Mouse (Mus musculus): ENCODE measurements around the gene Ctdspl. TPM values are rescaled to one million over a fixed set of nuclear protein-coding genes. Genes with fewer than 3 reads are reported as not detected.

The Ctdspl gene
- total RNA-seq, 2 experiments from 2014 or later, result 2.1 to 4.0 TPM

DNA sequence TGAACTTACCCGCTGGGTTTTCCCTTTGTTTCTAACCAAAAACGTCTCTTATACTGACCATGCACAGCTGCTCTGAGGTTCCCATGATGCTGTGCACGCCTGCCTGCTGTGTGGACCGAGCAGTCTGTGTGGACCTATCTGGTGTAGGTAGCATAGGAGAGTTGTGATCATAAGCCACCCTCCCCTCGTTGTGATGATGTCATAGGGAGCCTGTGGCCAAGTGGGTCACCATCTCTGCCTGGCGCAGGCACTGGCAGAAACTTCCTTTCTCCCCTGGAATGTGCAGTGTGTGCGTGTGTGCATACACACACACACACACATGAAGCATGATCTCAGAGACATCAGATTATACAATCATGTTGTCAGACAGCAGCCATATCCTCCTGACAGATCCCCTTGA is 50.3 kb downstream of the Ctdspl start:
- ATAC-seq (replicated peaks; ENCODE audit: low FRiP score, poor library complexity, severe bottlenecking), result no peak

DNA sequence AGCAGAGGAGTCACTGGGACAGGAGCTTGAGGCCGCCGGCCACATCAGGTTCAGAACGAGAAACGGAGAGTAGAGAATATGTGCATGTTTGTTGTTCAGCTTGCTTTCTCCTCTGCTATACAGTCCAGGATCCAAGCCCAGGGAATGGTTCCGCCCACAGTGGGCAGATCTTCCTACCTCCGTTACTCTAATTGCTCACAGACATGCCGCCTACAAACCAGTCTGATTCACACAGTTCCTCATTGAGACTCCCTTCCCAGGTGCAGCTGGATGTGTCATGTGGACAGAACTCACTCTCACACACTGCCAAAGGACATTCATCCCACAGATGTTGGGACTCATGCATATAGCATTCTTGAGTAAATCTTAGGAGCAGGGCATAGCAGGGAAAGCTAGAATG is 51.2 kb downstream of the Ctdspl start:
- ATAC-seq (replicated peaks; ENCODE audit: low FRiP score, poor library complexity, severe bottlenecking), result no peak

DNA sequence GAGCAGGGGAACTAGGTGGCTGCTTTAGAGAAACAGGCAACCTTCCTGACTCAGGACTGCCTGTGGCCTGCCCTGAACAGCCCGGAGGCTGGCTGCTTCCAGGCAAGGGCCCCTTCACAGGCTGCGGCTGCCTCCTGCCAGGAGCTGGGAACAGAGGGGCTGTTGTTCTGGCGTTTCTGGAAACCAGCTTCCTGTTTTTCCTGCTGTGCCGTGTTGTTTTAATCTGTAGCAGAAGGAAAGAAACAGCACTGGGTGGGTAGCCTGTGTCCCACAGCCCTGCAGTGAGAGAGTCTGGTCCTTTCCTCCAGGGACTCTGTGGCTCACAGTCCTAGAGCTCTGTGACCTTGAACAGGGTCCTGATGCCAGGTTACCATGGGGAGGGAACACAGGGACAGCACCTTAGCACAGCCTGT is 54.2 kb downstream of the Ctdspl start:
- no peak for ATAC-seq (replicated peaks; ENCODE audit: low FRiP score, poor library complexity, severe bottlenecking)

DNA sequence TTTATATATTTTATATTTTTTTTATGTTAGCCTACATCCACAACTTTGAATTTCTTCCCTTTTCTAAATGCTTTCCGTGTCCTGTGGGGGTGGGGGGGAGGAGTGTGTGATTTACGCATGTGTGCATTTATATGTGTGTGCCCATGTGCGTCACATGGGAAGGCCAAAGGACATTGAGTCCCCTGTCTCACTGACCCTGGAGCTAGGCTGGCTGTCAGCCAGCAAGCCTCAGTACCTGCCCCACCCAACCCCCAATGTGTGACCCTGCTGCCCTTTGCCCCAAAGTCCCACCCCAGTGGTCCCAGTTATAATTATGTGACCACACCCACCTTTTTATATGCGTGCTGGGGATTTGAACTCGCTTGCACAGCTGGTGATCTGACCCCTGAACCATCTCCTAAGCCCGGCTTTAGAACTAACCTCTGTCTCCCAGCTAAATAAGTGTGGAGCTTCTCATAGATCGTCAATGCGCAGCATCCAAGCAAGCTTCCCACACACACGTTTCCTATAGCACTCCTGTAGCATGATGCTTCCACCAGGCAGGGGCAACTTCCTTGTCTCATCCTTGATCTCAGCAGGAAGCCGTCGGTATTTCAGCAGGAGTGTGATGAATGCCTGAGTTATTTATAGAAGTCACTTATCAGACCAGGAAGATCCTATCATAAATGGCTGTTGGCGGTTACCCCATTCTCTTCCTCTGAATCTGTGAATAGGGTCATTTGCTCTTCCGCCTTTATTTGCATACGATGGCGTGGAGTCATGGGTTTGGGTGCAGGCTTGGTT is 58.6 kb downstream of the Ctdspl start:
- ATAC-seq (replicated peaks; ENCODE audit: low FRiP score, poor library complexity, severe bottlenecking), result no peak

DNA sequence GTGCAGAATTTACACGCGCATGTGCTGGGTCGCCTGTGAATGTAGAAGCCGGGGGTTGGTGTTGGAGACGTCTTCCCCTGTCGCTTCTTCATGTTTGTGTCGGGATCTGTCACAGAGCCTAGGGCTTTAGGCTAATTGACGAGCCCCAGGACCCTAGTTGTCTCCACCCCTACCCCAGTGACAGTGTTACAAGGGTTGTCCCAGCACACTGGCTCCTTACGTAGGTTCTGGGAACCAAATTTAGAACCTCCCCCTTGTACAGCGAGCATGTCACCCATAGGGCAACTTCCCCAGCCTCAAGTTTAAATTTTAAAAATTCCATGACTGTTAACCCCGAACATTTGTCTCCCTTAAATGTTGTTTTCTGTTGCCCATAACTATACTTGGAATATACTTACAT is 60.0 kb downstream of the Ctdspl start:
- no peak for ATAC-seq (replicated peaks; ENCODE audit: low FRiP score, poor library complexity, severe bottlenecking)

GRCm38 (mm10) chr9:118988787-118989580 is 62.7 kb downstream of the Ctdspl start:
- ATAC-seq (replicated peaks; ENCODE audit: low FRiP score, poor library complexity, severe bottlenecking), result no peak

DNA sequence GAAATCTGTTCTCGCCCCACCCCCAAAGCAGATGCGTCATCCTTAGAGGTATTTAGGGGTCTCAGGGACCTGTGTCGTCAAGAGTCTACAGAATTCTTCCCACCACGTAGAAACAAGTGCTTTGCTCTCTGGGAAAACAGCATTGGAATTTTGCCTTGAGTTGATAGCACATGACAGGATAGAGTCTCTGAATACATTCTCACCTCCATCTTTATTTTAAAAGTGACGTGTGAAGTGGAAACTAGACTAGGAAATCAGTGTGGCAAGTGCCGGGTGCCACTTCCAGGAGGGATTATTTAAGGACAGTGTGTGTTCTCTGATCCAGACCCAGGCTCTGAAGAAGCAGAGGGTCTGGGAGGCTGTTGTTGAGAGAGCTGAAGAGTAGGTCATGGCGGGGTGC is 64.2 kb downstream of the Ctdspl start:
- no peak for ATAC-seq (replicated peaks; ENCODE audit: low FRiP score, poor library complexity, severe bottlenecking)

DNA sequence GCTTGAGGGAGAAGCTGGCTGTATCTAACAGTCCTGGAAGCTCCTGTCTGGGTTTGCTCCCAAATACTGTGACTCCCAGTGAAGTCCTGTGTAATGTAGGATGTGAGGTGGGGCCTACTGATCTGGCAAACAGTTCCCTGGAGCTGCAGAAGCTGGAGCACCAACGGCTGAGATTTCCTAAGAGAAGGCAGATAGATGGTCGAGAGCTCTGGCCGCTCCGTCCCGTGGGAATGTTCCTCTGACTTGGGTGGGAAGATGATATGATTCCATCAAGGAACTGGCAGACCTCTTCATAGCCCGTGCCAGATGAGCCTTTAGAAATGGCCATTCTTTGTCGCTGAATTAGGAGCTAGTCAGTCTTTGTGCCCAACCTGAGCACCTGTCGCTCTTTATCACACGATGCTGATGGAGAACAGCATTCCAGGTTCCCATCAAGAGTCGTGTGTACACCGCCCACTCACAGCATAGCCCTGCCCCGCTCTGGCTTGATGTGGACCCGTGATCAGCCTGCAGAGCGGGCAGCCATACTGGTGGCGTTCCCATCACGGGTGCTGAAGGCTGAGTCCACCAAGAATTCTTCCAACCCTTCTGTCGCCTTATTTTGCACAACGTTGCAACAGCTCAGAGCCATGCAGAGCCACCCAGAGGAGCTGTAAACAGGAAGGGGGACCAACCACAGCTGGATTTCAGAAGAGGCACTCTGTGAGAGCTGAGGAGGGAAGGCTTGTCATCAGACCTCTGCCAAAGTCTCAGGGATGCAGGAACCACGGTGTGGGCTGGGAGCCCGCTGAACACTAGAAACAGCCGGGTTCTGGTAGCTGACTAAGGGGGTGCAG is 65.7 kb downstream of the Ctdspl start:
- ATAC-seq (replicated peaks; ENCODE audit: low FRiP score, poor library complexity, severe bottlenecking), result no peak

DNA sequence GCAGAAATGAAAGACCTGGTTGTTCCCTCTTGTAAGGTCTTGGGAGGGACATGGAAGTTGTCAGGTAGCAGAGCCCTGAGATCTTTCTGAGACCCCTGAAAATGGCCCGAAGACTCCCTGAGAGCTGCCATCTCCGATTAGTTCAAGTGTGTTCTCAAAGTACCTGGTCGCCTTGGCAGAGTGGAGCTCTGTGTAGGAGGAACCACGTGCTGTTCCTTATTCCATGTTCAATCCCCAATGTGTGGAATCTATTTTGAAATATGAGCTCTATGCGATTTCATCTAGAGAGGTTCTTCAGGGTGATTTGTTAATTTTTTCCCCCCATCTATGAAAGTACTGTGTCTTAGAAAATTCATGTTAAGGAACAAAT is 66.3 kb downstream of the Ctdspl start:
- ATAC-seq (replicated peaks; ENCODE audit: low FRiP score, poor library complexity, severe bottlenecking), result no peak

- ATAC-seq (replicated peaks; ENCODE audit: low FRiP score, poor library complexity, severe bottlenecking), result no peak
Measured at GRCm38 (mm10) chr9:118994524-118995227, 68.4 kb downstream of the Ctdspl start.

DNA sequence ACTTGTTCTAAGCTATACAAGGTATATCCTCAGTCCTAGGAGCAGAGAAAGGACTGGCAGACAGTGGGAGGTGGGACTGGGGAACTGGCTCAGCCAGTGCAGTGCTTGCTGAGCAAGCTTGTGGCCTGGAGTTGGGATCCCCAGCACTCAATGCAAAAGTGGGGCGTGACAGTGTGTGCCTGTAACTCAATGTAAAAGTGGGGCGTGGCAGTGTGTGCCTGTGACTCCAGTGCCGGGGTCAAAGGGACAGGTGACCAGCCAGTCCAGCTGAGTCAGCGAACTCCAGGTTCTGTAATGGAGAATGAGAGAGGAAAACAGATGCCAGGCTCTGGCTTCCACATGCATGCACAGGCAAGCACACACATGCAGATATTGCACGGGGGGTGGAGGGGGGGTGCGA is 69.3 kb downstream of the Ctdspl start:
- ATAC-seq (replicated peaks; ENCODE audit: low FRiP score, poor library complexity, severe bottlenecking), result no peak

DNA sequence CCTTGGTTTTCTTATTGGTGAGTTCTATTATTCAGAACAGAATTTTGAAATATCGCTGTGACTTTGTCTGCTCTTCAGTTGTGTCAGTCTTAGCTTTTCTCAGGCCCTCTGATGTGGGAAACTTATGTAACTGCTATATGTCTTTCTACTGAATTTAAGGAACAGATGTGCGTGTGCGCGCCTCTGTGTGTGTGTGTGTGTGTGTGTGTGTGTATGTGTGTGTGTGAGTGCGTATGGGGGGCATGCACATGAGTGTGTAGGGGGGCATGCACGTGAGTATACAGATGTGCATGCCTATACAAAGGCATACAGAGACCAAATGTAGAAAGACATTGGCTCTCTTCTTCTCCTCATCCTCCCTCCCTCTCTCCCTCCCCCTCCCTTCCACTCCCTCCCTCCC is 71.0 kb downstream of the Ctdspl start:
- no peak for ATAC-seq (replicated peaks; ENCODE audit: low FRiP score, poor library complexity, severe bottlenecking)

- ATAC-seq (replicated peaks; ENCODE audit: low FRiP score, poor library complexity, severe bottlenecking), result no peak
Measured at GRCm38 (mm10) chr9:119000196-119000595, 73.9 kb downstream of the Ctdspl start.

DNA sequence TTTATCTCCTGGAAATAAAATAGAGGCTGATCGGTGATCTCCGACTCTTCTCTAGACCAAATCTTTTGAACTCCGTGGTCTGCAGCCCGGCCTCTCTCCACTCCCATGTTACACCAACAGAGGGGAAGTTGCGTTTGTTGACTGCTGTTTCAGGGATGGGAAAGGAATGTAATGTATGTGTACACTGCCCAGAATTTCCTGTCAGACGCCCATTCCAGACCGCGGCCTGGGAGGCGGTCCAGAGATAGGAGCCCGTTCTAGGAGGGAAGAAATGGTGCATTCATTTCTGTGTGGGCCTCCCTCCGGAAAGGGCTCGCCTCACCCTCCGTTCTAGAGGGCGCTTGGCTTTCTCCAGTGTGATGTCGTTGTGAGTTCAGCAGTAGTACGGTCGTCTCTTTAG is 76.0 kb downstream of the Ctdspl start:
- no peak for ATAC-seq (replicated peaks; ENCODE audit: low FRiP score, poor library complexity, severe bottlenecking)

GRCm38 (mm10) chr9:119003990-119004702 is 77.9 kb downstream of the Ctdspl start:
- no peak for ATAC-seq (replicated peaks; ENCODE audit: low FRiP score, poor library complexity, severe bottlenecking)

DNA sequence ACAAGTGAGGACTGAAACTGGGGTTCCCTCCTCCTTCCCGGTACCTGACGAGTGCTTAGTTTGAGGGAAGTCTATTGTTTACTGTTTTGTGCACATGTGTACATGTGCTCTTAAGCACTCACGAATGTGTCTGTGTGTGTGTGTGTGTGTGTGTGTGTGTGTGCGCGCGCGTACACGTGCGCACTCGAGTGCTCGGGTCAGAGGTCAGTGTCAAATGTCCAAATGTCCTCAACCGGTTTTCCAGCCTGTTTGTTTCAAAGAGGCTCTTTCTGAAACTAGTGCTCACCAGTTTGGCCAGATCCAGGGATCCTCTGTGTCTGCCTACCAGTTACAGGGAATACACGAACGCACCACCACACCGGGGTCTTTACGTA is 78.4 kb downstream of the Ctdspl start:
- no peak for ATAC-seq (replicated peaks; ENCODE audit: low FRiP score, poor library complexity, severe bottlenecking)

DNA sequence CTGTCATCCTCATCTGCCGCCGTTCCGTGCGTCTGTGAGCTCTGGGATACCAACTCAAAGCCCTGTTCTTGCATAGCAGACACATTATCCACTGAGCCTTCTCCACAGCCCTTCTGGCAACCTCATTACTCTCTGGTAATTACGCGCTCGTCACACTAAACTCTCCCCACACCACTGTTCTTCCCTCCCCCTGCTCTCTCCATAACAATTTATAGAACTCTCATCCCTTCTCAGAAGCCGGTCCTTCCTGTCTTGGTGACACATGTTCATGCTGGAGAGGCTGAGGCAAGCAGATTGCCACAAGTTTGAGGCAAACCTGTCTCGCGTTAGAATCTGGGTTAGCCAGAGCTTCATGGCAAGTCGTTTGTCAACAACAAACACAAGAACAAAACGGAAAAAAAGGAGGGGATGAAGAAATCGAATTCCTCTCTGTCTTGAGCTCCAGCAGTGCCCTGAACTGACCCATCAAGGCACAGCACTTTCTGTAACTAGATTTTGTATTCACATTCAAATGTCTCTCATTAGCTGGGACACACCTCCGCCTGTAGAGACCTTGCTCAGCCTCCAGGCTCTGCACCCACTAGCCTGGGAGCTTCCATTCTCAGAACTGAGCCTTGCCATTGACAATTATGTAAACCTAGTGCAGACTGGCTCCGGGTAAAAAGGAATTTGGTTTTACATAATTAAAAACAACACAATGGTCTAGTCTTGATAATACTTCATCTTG is 79.2 kb downstream of the Ctdspl start:
- ATAC-seq (replicated peaks; ENCODE audit: low FRiP score, poor library complexity, severe bottlenecking), result no peak

DNA sequence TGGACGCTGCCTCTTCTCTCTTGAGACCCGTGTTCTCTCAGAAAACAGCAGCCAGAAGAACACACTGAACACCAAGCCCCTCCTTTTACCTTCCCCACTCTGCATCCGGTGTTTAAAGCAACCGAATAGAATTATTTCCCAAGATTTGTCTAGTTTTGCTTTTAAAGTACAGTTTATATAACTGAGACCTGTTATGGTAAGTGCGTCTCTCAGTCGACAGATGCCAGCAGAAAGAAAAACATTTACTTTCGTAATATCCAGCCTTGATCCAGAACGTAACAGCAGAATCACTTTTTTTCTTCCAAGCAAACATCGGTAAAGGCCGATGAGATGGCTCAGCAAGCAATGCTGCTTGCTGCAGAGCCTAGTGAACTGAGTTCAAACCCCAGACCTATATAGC is 81.0 kb downstream of the Ctdspl start:
- no peak for ATAC-seq (replicated peaks; ENCODE audit: low FRiP score, poor library complexity, severe bottlenecking)

DNA sequence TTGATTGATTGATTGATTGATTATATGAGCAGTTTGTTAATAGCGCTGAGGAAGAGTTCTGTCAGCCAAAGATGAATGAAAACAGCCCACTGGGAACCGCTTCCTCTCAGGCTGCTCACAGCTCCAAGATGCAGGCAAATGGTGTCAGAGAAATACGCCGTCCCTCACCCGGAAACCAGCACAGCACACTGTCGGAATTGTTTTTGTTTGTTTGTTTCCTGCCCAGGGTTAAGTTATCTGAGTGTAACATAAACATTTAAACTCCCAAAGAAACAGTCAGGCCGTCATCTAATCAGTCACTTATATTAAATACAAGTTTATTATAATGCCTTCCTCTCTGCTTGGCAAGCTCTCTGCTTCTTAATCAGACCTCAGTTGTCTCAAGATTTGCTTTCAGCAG is 82.6 kb downstream of the Ctdspl start:
- no peak for ATAC-seq (replicated peaks; ENCODE audit: low FRiP score, poor library complexity, severe bottlenecking)

All from erythroblast, adult 5-6 weeks (primary cell).